Mouse (Mus musculus) kidney, adult 8-10 months (tissue): Measurements from ENCODE around the gene Fgfr2.
A peak's percentile ranks its signal among the peaks of the same experiment; 100 is the strongest.

Experiments
- DNase-seq, 2 experiments: peaks; one replicate each; pipeline ENCODE4 v3.0.0; 2022

Fgfr2 gene

DNA sequence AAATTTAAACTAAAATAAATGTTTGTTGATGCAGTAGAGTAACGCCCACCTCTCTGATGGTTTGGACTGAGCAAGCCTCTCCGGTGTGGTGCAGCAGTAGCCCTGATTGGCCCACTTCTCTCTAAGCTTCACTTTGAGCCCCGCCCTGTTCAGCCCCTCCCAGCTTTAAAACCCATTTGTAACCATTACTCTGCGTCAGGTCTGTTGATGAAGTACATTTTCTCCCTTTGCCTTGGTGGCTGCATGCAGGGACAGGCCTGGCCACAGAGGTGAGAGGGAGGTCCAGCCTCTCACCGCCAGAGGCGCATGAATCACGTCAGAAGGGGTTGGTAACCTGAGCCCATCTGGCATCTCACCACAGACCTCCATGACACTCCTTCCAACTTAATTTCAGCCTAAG, 1513.5 kb downstream of the Fgfr2 start:
- no peak for DNase-seq

GRCm38 (mm10) chr7:131608049-131608448, 1515.1 kb downstream of the Fgfr2 start:
- DNase-seq = no peak

DNA sequence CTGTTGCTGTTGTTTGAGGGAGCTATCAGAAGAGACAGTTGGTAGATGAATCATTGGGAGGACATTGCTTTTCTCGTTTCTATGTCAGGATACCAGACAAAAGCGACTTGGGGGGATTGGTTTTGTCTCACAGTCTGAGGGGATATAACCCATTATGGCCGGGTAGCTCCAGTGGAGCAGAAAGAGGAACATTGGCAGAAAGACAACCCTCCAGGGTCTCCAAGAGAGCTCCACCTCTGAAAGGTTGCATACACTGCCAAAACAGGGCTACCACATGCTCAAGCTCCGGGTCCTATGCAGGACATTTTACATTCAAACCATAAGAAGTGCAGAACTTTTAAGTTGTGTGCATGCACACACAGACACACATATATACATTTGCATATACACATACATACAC, 1517.7 kb downstream of the Fgfr2 start:
- DNase-seq = no peak

DNA sequence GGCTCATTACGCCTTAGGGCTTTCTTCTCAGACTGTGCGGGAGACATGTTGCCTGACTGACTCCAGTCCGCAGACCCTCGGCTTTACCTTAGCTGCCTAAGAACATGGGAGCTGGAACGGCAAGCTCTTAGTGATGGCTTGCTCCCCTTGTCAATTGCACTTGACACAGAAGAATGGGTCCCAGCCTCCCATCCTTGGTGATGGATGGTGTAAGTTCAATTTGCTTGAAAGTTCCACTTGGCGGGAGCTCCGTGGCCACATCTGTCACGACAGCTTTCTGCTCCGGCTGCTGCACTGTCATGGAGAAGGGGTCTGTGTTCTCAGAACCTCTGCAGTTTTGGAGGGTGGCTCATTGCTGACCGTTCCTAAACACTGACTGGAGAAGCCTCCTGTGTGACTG, 1518.2 kb downstream of the Fgfr2 start:
- DNase-seq = no peak

DNA sequence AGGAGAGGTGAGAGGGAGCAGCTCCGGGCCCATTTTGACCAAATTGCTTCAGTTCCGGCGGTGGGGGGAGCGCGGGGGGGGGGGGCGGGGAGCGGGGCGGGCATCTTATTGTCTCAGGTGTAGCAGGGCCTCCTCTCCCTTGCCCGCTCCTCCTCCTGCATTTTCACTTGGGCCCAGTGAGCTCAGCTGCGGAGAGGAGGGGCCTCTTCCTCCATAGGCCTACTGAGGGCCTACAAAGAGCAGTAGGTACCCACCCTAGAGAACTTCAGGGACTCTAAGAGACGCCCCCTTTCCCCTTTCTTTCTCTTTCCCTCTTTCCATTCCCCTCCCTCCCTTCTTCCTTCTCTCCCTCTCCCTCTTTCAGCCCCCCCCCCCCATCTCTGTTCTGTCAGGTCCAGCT, 1520.0 kb downstream of the Fgfr2 start:
- no peak for DNase-seq

- no peak for DNase-seq
These were observed 1521.0 kb downstream of the Fgfr2 start for GRCm38 (mm10) chr7:131602106-131602505.

- peak in 1 of 2 experiments; percentile 13 for DNase-seq
These were observed 1524.7 kb downstream of the Fgfr2 start for GRCm38 (mm10) chr7:131598483-131598824.

- no peak for DNase-seq
These were observed 1525.2 kb downstream of the Fgfr2 start for GRCm38 (mm10) chr7:131597779-131598482.

GRCm38 (mm10) chr7:131585551-131585950, 1537.6 kb downstream of the Fgfr2 start:
- no peak for DNase-seq

DNA sequence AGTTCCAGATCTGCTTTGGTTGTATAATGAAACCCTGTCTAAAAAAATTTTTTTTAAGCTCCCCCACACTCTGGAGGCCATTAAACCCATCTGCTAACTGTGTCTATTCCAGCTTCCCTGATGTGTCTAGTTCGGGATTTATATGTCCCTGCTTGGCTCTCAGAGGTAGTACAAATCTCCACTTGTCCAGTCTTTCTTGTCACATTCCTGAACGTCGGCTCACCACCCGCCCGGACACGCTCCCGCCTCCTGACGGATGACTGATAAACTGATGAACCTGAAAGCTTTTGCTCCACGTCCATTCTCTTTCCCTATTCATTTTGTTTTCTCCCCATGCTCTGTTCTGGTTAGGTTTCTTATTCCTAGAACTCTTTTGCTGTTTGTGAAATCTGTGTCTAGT, 1541.0 kb downstream of the Fgfr2 start:
- DNase-seq = no peak

DNA sequence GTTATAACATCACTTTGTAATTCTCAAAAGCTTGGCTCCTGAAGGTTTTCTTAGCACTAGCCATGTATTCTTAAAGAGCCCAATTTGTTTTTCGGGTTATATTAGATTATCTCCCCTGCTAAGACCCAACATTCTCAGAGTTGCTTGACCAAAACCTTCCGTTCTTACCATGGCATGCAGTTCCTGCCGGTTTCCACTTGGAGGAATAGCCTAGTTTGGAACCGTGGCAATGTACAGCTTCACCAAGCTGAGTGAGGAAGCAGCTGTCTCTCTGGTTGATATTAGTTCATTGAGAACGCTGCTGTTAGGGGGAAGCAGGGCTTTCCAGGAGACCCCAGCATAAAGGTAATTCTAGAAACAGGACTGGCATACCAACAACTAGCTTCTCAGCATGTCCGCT, 1547.9 kb downstream of the Fgfr2 start:
- DNase-seq = no peak

- DNase-seq = no peak
These were observed 1562.5 kb downstream of the Fgfr2 start for GRCm38 (mm10) chr7:131560697-131561042.

DNA sequence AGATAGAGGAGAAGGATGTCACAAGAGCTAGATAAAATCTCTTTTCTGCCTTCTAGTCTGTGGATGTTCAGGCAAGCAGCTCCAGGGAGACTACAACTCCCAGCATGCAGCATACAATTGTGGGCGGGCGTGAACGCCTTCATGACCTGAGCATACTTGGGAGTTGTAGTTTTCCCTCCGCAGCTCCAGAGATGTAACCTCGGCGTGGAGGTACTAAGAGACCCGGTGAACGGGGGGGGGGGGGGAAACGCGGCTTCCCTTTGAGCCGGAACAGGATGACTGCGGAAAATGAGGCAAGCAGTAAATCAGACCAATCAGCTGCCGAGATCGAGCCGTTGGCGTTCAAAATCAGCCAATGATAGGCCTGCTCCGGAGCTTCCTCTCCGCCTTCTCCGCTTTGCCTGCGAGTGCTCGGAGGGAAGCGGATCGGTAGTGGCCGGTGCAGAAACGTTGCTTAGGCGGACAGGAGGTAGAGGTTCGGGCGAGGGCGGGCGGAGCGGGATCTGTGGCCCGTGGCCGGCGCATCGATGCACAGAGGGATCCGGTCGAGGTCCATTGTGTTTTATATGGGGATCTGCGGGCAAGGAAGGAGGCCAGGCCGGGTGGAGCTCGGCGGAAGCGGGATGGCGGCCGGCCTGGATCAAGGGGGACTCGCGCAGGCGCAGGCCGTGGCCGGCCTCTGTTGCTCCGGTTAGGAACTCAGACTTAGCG, 1563.0 kb downstream of the Fgfr2 start, which contains the start of gene Bub3:
Gene Bub3 (plus strand): TSS at position 237 of the 711 bp plus-strand sequence.
- peak; percentile 94 to 95 for DNase-seq

- DNase-seq = no peak
These were observed 1565.4 kb downstream of the Fgfr2 start for GRCm38 (mm10) chr7:131557751-131558150.

- DNase-seq = no peak
These were observed 1566.4 kb downstream of the Fgfr2 start for GRCm38 (mm10) chr7:131556541-131557271.

GRCm38 (mm10) chr7:131556116-131556515, 1567.0 kb downstream of the Fgfr2 start:
- DNase-seq = no peak

DNA sequence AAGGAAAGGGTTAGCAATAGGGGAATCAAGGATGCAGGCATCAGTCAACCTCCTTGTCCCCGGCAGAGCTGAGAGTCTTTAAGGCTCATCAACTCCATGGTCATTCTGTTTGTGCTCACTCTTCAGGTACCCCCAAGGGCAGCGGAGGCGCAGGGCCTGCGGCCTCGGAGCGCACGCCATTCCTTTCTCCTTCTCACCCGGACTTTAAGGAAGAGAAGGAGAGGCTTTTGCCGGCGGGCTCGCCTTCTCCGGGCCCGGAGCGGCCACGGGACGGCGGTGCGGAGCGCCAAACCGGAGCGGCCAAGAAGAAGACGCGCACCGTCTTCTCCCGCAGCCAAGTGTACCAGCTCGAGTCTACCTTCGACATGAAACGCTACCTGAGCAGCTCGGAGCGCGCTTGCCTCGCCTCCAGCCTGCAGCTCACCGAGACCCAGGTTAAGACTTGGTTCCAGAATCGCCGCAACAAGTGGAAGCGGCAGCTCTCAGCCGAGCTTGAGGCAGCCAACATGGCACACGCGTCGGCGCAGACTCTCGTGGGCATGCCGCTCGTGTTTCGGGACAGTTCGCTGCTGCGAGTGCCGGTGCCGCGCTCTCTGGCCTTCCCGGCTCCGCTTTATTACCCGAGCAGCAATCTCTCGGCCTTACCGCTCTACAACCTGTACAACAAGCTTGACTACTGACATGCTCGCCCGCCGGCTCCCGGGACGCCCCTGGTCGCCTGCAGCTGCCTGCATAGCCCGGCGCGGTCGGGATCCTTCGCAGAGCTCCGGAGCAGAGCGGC, 1567.7 kb downstream of the Fgfr2 start:
- DNase-seq = peak in 1 of 2 experiments; percentile 30

DNA sequence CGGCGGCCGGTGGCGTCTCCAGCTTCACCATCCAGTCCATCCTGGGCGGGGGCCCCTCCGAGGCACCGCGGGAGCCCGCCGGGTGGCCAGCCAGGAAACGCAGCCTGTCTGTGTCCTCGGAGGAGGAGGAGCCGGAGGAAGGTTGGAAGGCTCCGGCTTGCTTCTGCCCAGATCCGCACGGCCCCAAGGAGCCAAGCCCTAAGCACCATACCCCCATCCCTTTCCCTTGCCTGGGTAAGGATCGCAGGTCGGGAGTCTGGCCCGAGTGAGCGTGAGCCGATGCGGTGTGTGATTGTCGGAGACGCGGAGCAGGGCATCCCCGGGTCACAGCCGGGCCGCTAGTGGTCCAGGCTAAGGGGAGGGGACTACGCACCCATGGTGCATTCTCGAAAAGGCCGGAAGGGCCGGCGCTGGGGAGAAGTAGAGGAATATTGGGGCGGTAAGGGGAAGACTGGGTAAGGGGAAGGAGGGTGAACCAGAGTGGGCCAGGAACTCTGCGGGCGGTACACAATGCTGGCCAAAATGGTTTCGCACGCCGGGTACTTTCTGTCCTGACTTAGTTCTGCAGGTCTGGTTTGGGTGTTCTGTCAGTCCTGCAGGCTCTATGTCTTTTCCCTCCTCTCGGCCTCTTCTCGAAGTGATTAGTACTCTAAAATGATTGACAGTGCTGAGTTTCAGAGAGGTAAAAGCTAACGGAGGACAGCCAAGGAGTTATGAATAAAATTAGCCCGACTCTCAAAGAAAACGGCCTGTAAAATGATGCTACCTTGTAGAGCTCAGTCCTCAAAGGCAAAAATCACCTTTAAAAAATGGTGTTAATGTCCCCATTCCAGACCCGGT, 1568.6 kb downstream of the Fgfr2 start:
- no peak for DNase-seq

- peak; percentile 28 to 29 for DNase-seq
These were observed 1569.4 kb downstream of the Fgfr2 start for GRCm38 (mm10) chr7:131553771-131554175.

GRCm38 (mm10) chr7:131552781-131553180, 1570.4 kb downstream of the Fgfr2 start:
- DNase-seq = no peak

DNA sequence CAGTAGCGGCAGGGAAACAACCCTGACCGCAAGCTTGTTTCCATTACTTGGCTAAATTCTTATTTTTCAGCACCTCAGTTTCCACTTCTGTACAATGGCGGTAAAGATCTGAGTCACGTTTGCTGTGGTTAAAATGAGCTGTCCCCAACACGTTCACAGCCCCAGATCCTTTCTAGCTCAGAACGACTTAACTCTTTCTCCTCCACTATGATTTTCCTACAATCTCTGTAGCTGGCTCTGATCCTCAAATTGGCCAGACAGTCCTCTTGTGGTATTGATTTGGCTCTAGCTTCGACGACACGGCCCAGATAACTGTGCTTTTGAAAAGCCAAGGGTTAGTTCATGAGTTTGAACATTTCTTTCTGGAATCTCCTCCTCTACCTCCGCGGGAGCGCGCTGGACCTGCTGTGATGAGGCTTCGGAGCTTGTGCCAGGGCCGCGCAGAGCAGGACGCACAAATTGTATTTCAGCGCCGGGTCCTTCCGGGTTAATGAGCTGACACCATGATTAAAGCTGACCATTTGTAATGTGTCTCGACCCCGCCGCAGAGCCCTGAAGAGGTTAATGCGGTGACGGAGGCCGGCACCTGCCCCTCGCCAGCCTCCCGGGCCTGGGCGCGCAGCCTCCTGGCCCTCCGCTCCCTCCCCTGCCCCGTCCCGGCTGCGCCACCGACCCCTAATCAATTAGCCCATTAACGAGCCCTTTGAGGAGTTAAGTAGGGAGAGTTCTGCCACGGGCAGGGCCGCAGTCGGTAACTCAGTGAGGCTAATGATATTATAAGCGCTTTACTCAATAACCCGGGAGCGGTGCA, 1571.0 kb downstream of the Fgfr2 start:
- DNase-seq = no peak
